Mouse (Mus musculus): ENCODE measurements around the gene Cenpp. TPM values are rescaled to one million over a fixed set of nuclear protein-coding genes. Genes with fewer than 3 reads are reported as not detected.

The Cenpp gene
- polyA plus RNA-seq, 1 experiment from 2014 or later, result 21.5 TPM

- Histone ChIP-seq H3K4me3 (replicated peaks; ENCODE audit: low read depth, low read length) (no peak overlapping the region), H3K9me3 (replicated peaks; ENCODE audit: low read length) (no peaks in the 10 kb centered on the region), H3K4me2 (ENCODE audit: low read length) (no peak overlapping the region), H3K27ac (no peak overlapping the region), H3K9ac (ENCODE audit: low read depth, low read length) (no peak overlapping the region), H3K36me3 (ENCODE audit: insufficient read depth, low read length) (no peaks in the 10 kb centered on the region), H3K27me3 (ENCODE audit: insufficient read depth, low read length) (no peaks in the 10 kb centered on the region), H3K4me1 (replicated peaks; ENCODE audit: insufficient read depth, low read length) (no peaks in the 10 kb centered on the region)
- WGBS, result 51% methylated on average over 2 of the region's 2 CpGs
- TF ChIP-seq CTCF (IDR thresholded peaks at IDR 0.05; ENCODE audit: low read depth), result no peak
- ATAC-seq (replicated peaks; ENCODE audit: low FRiP score, low read depth) (no peak), DNase-seq (ENCODE audit: low spot score) (no peak)
These were observed 133.8 kb downstream of the Cenpp start for GRCm38 (mm10) chr13:49518761-49519160.

GRCm38 (mm10) chr13:49507176-49507575, 145.4 kb downstream of the Cenpp start:
- no peak overlapping the region for H3K9ac ChIP-seq (ENCODE audit: low read depth, low read length)
- TF ChIP-seq CTCF (IDR thresholded peaks at IDR 0.05; ENCODE audit: low read depth), result no peak
- H3K36me3 ChIP-seq (ENCODE audit: insufficient read depth, low read length), result no peaks in the 10 kb centered on the region
- H3K4me1 ChIP-seq (replicated peaks; ENCODE audit: insufficient read depth, low read length), result no peaks in the 10 kb centered on the region
- no peak overlapping the region for H3K27ac ChIP-seq
- H3K4me3 ChIP-seq (replicated peaks; ENCODE audit: low read depth, low read length), result no peak overlapping the region
- ATAC-seq (replicated peaks; ENCODE audit: low FRiP score, low read depth) (no peak), DNase-seq (ENCODE audit: low spot score) (no peak)
- no peaks in the 10 kb centered on the region for H3K27me3 ChIP-seq (ENCODE audit: insufficient read depth, low read length)
- no peak overlapping the region for H3K4me2 ChIP-seq (ENCODE audit: low read length)
- no peaks in the 10 kb centered on the region for H3K9me3 ChIP-seq (replicated peaks; ENCODE audit: low read length)
- WGBS, result 62% methylated on average over 3 of the region's 3 CpGs

- TF ChIP-seq CTCF (IDR thresholded peaks at IDR 0.05; ENCODE audit: low read depth), result no peak
- no peak for ATAC-seq (replicated peaks; ENCODE audit: low FRiP score, low read depth)
These were observed 146.8 kb downstream of the Cenpp start for GRCm38 (mm10) chr13:49505776-49506175.

GRCm38 (mm10) chr13:49504510-49504909, 148.1 kb downstream of the Cenpp start, which contains the start of gene Ecm2:
TSS of gene Ecm2 (plus strand) at chr13:49504810.
- 0 out of 2 replicates have a peak within 1 kb of the TSS, but pooled peaks have one; percentile 18 for H3K9ac ChIP-seq (ENCODE audit: low read depth, low read length)
- no peaks in the 10 kb centered on the region for H3K9me3 ChIP-seq (replicated peaks; ENCODE audit: low read length)
- DNase-seq (ENCODE audit: low spot score) (peak; percentile 44), ATAC-seq (replicated peaks; ENCODE audit: low FRiP score, low read depth) (no peak)
- TF ChIP-seq CTCF (IDR thresholded peaks at IDR 0.05; ENCODE audit: low read depth), result no peak
- WGBS, result 68% methylated on average over 4 of the region's 4 CpGs
- H3K27me3 ChIP-seq (ENCODE audit: insufficient read depth, low read length), result no peaks in the 10 kb centered on the region
- H3K4me3 ChIP-seq (replicated peaks; ENCODE audit: low read depth, low read length), result peak within 1 kb of the TSS; percentile 11
- no peaks in the 10 kb centered on the region for H3K4me1 ChIP-seq (replicated peaks; ENCODE audit: insufficient read depth, low read length)
- H3K4me2 ChIP-seq (ENCODE audit: low read length), result peak within 1 kb of the TSS; percentile 34
- no peak within 1 kb of the TSS for H3K27ac ChIP-seq
- H3K36me3 ChIP-seq (ENCODE audit: insufficient read depth, low read length), result no peaks in the 10 kb centered on the region

More at GRCm38 (mm10) chr13:49505776-49506175, 146.8 kb downstream of the Cenpp start:
- Histone ChIP-seq H3K4me1 (replicated peaks; ENCODE audit: insufficient read depth, low read length) (no peaks in the 10 kb centered on the region), H3K36me3 (ENCODE audit: insufficient read depth, low read length) (no peaks in the 10 kb centered on the region), H3K27me3 (ENCODE audit: insufficient read depth, low read length) (no peaks in the 10 kb centered on the region), H3K4me3 (replicated peaks; ENCODE audit: low read depth, low read length) (no peak overlapping the region), H3K9me3 (replicated peaks; ENCODE audit: low read length) (no peaks in the 10 kb centered on the region), H3K27ac (no peak overlapping the region), H3K9ac (ENCODE audit: low read depth, low read length) (no peak overlapping the region), H3K4me2 (ENCODE audit: low read length) (no peak overlapping the region; the same call in 1 of the 2 replicates)
- DNase-seq (ENCODE audit: low spot score), result no peak
- WGBS, result 85% methylated on average over 4 of the region's 4 CpGs

GRCm38 (mm10) chr13:49492376-49493368, 159.9 kb downstream of the Cenpp start, which contains the start of gene Tes3-ps:
TSS of gene Tes3-ps (plus strand) at chr13:49493318.
- Histone ChIP-seq H3K9ac (ENCODE audit: low read depth, low read length) (no peak within 1 kb of the TSS), H3K4me3 (replicated peaks; ENCODE audit: low read depth, low read length) (no peak within 1 kb of the TSS), H3K36me3 (ENCODE audit: insufficient read depth, low read length) (no peaks in the 10 kb centered on the region), H3K27me3 (ENCODE audit: insufficient read depth, low read length) (no peaks in the 10 kb centered on the region), H3K4me2 (ENCODE audit: low read length) (no peak within 1 kb of the TSS), H3K4me1 (replicated peaks; ENCODE audit: insufficient read depth, low read length) (no peaks in the 10 kb centered on the region), H3K9me3 (replicated peaks; ENCODE audit: low read length) (no peaks in the 10 kb centered on the region), H3K27ac (no peak within 1 kb of the TSS)
- no peak for DNase-seq (ENCODE audit: low spot score)
- ATAC-seq (replicated peaks; ENCODE audit: low FRiP score, low read depth), result no peak
- WGBS, result 55% methylated on average over 6 of the region's 6 CpGs
- TF ChIP-seq CTCF (IDR thresholded peaks at IDR 0.05; ENCODE audit: low read depth), result no peak

GRCm38 (mm10) chr13:49485388-49485787, 167.2 kb downstream of the Cenpp start:
- no peak for ATAC-seq (replicated peaks; ENCODE audit: low FRiP score, low read depth)

More at GRCm38 (mm10) chr13:49485388-49485787, 167.2 kb downstream of the Cenpp start:
- Histone ChIP-seq H3K9me3 (replicated peaks; ENCODE audit: low read length) (no peaks in the 10 kb centered on the region), H3K4me2 (ENCODE audit: low read length) (no peak overlapping the region), H3K4me1 (replicated peaks; ENCODE audit: insufficient read depth, low read length) (no peaks in the 10 kb centered on the region), H3K27ac (no peak overlapping the region), H3K4me3 (replicated peaks; ENCODE audit: low read depth, low read length) (no peak overlapping the region), H3K36me3 (ENCODE audit: insufficient read depth, low read length) (no peaks in the 10 kb centered on the region), H3K9ac (ENCODE audit: low read depth, low read length) (no peak overlapping the region), H3K27me3 (ENCODE audit: insufficient read depth, low read length) (no peaks in the 10 kb centered on the region)
- WGBS, result 88% methylated on average over 5 of the region's 5 CpGs
- DNase-seq (ENCODE audit: low spot score), result no peak
- TF ChIP-seq CTCF (IDR thresholded peaks at IDR 0.05; ENCODE audit: low read depth), result no peak
